Mouse (Mus musculus) embryonic facial prominence, embryonic 12.5 days (tissue): ENCODE measurements around the gene Hsh2d. TPM values are rescaled to one million over a fixed set of nuclear protein-coding genes. Genes with fewer than 3 reads are reported as not detected.

ENCODE experiments used
- ATAC-seq: fragments of 200-750 bp; cut with Nextera tagmentation; 2 replicates; pipeline ENCODE4 v1.8.0; 2017; ENCODE audit not compliant: insufficient number of reproducible peaks, insufficient read depth, low FRiP score, low TSS enrichment
- H3K27ac ChIP-seq: fragments of 300-500 bp; sonication (generic); 2 replicates; pipeline ENCODE4 v1.5.1; 2016; ENCODE audit warnings: mild to moderate bottlenecking
- H3K27me3 ChIP-seq: fragments of 300-500 bp; sonication (generic); 2 replicates; pipeline ENCODE4 v1.6.1; 2016; ENCODE audit warnings: mild to moderate bottlenecking, moderate library complexity
- H3K36me3 ChIP-seq: fragments of 300-500 bp; sonication (generic); 2 replicates; pipeline ENCODE4 v1.6.1; 2016; ENCODE audit warnings: mild to moderate bottlenecking
- H3K4me1 ChIP-seq: fragments of 300-500 bp; sonication (generic); 2 replicates; pipeline ENCODE4 v1.6.1; 2016
- H3K4me2 ChIP-seq: fragments of 300-500 bp; sonication (generic); replicated peaks from 2 replicates; pipeline ENCODE4 v1.6.1; 2016; ENCODE audit warnings: mild to moderate bottlenecking, moderate library complexity
- H3K4me3 ChIP-seq: fragments of 300-500 bp; sonication (generic); 2 replicates; pipeline ENCODE4 v1.5.1; 2016; ENCODE audit warnings: mild to moderate bottlenecking
- H3K9ac ChIP-seq: fragments of 300-500 bp; sonication (generic); 2 replicates; pipeline ENCODE4 v1.6.1; 2016; ENCODE audit warnings: mild to moderate bottlenecking, moderate library complexity
- H3K9me3 ChIP-seq: fragments of 300-500 bp; sonication (generic); 2 replicates; pipeline ENCODE4 v1.6.1; 2016; ENCODE audit warnings: mild to moderate bottlenecking, moderate library complexity
- WGBS: fragments of 180-500 bp; shearing (Covaris S2); methylation state at CpG from one replicate; pipeline ENCODE4 v1.1.7; 2016; 5-methylcytosine and 5-hydroxymethylcytosine counted together
- polyA plus RNA-seq: library from polyadenylated mRNA; unstranded; fragments of >200 nt; fragmentation: Nextera tagmentation; extraction: Ambion mirVana; gene quantifications from 2 replicates; pipeline ENCODE4 v1.2.1, GENCODE M21; 2016

Gene Hsh2d
- polyA plus RNA-seq: not detected in 2 replicates

DNA sequence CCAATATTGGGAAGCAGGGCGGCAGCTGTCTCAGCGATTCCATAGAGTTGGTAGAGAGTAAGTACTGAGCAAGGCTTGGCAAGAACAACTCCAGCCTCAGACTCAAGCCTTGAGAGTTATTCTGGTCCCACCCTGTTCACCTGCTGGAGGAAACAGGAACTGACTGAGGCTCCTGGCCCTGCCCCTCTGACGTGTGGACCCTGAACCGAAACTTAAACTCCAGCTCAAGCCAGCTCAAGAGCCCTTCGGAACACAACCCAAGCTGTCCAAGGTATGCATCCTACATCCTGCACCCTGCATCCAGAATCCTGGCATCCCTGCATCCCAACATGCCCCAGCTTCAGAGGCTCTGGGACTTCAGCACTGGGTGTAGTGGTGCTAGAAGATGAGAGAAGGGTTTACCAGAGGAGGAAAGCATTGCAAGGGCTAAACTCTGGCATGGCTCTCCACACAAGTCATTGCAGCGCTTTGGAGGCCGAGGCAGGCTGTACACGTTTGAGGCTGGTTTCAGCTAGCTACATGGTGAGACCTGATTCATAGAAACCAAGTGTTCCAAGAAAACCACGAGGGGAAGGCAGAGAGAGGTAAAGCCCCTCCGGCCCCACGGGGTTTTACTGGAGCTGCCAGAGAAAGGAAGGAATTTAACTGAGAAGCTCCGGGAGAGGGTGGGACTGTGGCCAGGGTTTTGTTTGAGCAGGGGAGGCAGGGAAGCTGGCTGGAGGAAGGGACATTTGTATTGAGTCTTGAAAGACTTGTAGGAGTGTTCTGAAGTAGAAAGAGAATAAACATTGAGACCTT, at the start of gene Hsh2d:
Gene Hsh2d (plus strand): TSS at position 222 of the 798 bp plus-strand sequence.
- ATAC-seq: no peak
- H3K36me3 ChIP-seq: no peaks in the 10 kb centered on the region
- no peak within 1 kb of the TSS for H3K4me3 ChIP-seq
- 70% methylated on average over 12 of the region's 12 CpGs for WGBS
- H3K9ac ChIP-seq: no peak within 1 kb of the TSS
- no peaks in the 10 kb centered on the region for H3K9me3 ChIP-seq
- no peaks in the 10 kb centered on the region for H3K27me3 ChIP-seq
- H3K4me2 ChIP-seq: no peak within 1 kb of the TSS
- H3K27ac ChIP-seq: no peak within 1 kb of the TSS
- no peaks in the 10 kb centered on the region for H3K4me1 ChIP-seq

GRCm38 (mm10) chr8:72143256-72143824, 46.1 kb upstream of the Hsh2d start:
- WGBS: 92% methylated on average over 13 of the region's 13 CpGs
- H3K36me3 ChIP-seq: peaks cover 96% of the 10 kb centered on the region

DNA sequence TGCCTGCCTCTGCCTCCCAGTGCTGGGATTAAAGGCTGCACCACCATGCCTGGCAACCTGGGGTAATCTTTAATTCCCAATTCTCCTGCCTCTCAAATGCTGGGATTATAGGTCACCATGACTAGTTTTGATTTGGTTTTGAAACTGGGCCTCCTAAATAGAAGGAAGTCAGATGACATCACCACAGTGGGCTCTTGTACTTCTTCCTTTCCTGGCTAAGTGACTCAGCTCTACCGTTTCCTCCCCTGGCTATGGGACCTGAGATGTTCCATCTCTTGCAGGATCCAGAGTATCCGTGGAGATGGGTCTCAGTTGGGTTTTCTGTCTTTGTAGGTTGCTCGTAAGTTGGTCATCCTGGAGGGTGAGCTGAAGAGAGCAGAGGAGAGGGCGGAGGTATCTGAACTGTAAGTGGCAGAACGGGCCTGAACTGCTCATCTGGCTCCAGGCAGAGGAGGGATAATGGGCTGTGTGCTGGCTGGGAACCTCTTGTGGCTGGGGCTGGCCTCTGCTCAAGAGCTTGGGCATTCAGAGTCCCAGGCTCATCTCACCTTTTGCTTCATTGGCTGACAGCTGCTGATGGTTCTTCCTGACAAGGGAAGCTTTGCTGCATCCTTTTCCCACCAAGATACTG, 45.0 kb upstream of the Hsh2d start:
- Histone ChIP-seq H3K27me3 (no peaks in the 10 kb centered on the region), H3K27ac (no peak overlapping the region), H3K36me3 (peaks cover 93% of the 10 kb centered on the region), H3K4me2 (no peak overlapping the region), H3K9ac (no peak overlapping the region), H3K4me3 (no peak overlapping the region), H3K9me3 (no peaks in the 10 kb centered on the region), H3K4me1 (no peaks in the 10 kb centered on the region)
- 89% methylated on average over 5 of the region's 5 CpGs for WGBS
- ATAC-seq: no peak

More at GRCm38 (mm10) chr8:72143256-72143824, 46.1 kb upstream of the Hsh2d start:
- Histone ChIP-seq H3K4me2 (no peak overlapping the region), H3K27me3 (no peaks in the 10 kb centered on the region), H3K4me1 (no peaks in the 10 kb centered on the region), H3K9me3 (no peaks in the 10 kb centered on the region), H3K27ac (no peak overlapping the region), H3K9ac (no peak overlapping the region), H3K4me3 (no peak overlapping the region)
- ATAC-seq: no peak

- WGBS: 88% methylated on average over 3 of the region's 3 CpGs
- Histone ChIP-seq H3K4me2 (no peak overlapping the region), H3K27ac (no peak overlapping the region), H3K36me3 (peaks cover 91% of the 10 kb centered on the region), H3K4me1 (no peaks in the 10 kb centered on the region), H3K27me3 (no peaks in the 10 kb centered on the region), H3K9me3 (no peaks in the 10 kb centered on the region), H3K9ac (no peak overlapping the region), H3K4me3 (no peak overlapping the region)
- ATAC-seq: no peak
These were observed 43.9 kb upstream of the Hsh2d start for GRCm38 (mm10) chr8:72145511-72145910.

GRCm38 (mm10) chr8:72146056-72146455, 43.4 kb upstream of the Hsh2d start:
- peaks cover 90% of the 10 kb centered on the region for H3K36me3 ChIP-seq
- H3K4me1 ChIP-seq: no peaks in the 10 kb centered on the region
- no peaks in the 10 kb centered on the region for H3K27me3 ChIP-seq
- no peak overlapping the region for H3K4me3 ChIP-seq
- H3K9ac ChIP-seq: no peak overlapping the region
- H3K27ac ChIP-seq: no peak overlapping the region
- no peak for ATAC-seq
- WGBS: 94% methylated on average over 1 of the region's 1 CpGs
- no peak overlapping the region for H3K4me2 ChIP-seq
- no peaks in the 10 kb centered on the region for H3K9me3 ChIP-seq

DNA sequence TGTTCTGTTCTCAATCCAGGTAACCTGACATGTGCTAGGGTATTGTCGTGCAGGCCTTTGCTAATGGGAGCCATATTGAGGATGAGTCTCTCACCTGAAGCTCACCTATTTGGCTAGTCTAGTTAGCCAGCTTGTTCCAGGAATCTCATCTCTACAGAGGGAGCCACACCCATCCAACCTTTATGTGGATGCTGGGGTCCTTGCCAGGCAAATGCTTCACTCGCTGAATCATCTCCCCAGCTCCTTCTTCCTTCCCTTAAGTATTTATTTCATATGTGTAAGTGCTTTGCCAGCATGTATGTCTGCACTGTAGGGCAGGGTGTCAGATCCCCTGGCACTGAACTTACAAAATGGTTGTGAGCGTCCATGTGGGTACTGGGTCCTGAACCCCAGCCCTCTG, 42.9 kb upstream of the Hsh2d start:
- no peaks in the 10 kb centered on the region for H3K9me3 ChIP-seq
- no peaks in the 10 kb centered on the region for H3K27me3 ChIP-seq
- 90% methylated on average over 3 of the region's 3 CpGs for WGBS
- no peaks in the 10 kb centered on the region for H3K4me1 ChIP-seq
- no peak for ATAC-seq
- no peak overlapping the region for H3K4me3 ChIP-seq
- H3K4me2 ChIP-seq: no peak overlapping the region
- no peak overlapping the region for H3K9ac ChIP-seq
- H3K36me3 ChIP-seq: peaks cover 90% of the 10 kb centered on the region
- no peak overlapping the region for H3K27ac ChIP-seq

- Histone ChIP-seq H3K36me3 (peaks cover 90% of the 10 kb centered on the region), H3K27me3 (no peaks in the 10 kb centered on the region), H3K27ac (no peak overlapping the region), H3K9me3 (no peaks in the 10 kb centered on the region), H3K4me2 (no peak overlapping the region), H3K9ac (no peak overlapping the region), H3K4me1 (no peaks in the 10 kb centered on the region), H3K4me3 (no peak overlapping the region)
- no peak for ATAC-seq
- 80% methylated on average over 2 of the region's 2 CpGs for WGBS
These were observed 42.2 kb upstream of the Hsh2d start for GRCm38 (mm10) chr8:72147266-72147665.

- no peaks in the 10 kb centered on the region for H3K9me3 ChIP-seq
- H3K9ac ChIP-seq: no peak overlapping the region
- no peak overlapping the region for H3K27ac ChIP-seq
- H3K4me2 ChIP-seq: no peak overlapping the region
- H3K36me3 ChIP-seq: peaks cover 89% of the 10 kb centered on the region
- H3K27me3 ChIP-seq: no peaks in the 10 kb centered on the region
- no peaks in the 10 kb centered on the region for H3K4me1 ChIP-seq
- 73% methylated on average over 1 of the region's 1 CpGs for WGBS
- no peak overlapping the region for H3K4me3 ChIP-seq
- ATAC-seq: no peak
These were observed 40.4 kb upstream of the Hsh2d start for GRCm38 (mm10) chr8:72149056-72149455.

GRCm38 (mm10) chr8:72151418-72152078, 37.9 kb upstream of the Hsh2d start:
- 86% methylated on average over 3 of the region's 3 CpGs for WGBS
- H3K9ac ChIP-seq: no peak overlapping the region
- H3K4me2 ChIP-seq: no peak overlapping the region
- ATAC-seq: no peak
- H3K9me3 ChIP-seq: no peaks in the 10 kb centered on the region
- peaks cover 70% of the 10 kb centered on the region for H3K36me3 ChIP-seq
- H3K4me3 ChIP-seq: no peak overlapping the region
- no peak overlapping the region for H3K27ac ChIP-seq
- no peaks in the 10 kb centered on the region for H3K27me3 ChIP-seq
- H3K4me1 ChIP-seq: no peaks in the 10 kb centered on the region

DNA sequence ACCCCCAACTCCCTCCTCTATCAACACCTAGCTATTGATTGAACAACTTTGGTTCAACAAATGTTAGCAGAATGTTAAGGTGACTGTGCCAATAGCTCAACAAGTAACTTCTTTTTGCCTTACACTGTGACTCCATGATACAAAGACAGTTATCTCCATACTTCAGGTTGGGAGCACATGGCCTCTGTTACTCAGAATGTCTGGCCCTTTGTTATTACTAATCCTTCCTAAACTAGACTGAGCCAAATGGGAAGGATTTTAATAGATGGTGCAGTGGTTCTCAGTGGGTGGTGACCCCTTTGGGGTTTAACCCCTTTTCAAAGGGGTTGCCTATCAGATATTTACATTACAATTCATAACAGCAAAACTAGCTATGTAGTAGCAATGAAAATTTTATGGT, 36.1 kb upstream of the Hsh2d start:
- peaks cover 52% of the 10 kb centered on the region for H3K36me3 ChIP-seq
- ATAC-seq: no peak

DNA sequence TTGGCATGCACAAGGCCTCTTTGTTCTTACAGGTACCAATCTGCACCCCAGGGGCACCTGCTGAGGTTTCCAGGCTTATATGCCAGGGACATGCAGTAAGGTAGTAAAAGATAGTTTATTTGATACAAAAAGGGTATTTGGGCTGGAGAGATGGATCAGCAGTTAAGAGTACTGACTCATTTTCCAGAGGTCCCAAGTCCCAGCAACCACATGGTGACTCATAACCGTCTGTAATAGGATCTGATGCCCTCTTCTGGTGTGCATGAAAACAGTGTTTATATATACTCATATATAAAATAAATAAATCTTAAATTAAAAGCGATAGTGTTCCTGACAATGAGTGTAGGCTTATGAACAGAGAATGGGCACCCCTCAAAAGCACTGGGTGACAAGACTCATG, 31.3 kb upstream of the Hsh2d start:
- Histone ChIP-seq H3K27ac (no peak overlapping the region), H3K4me3 (no peak overlapping the region), H3K27me3 (no peaks in the 10 kb centered on the region), H3K4me1 (peaks cover 15% of the 10 kb centered on the region), H3K9me3 (no peaks in the 10 kb centered on the region), H3K36me3 (peaks cover 12% of the 10 kb centered on the region; the same call in 1 of the 2 replicates), H3K4me2 (no peak overlapping the region), H3K9ac (no peak overlapping the region)
- no peak for ATAC-seq
- WGBS: 84% methylated on average over 2 of the region's 2 CpGs

More for the DNA sequence above, 36.1 kb upstream of the Hsh2d start:
- no peak overlapping the region for H3K27ac ChIP-seq
- no peaks in the 10 kb centered on the region for H3K4me1 ChIP-seq
- H3K9me3 ChIP-seq: no peaks in the 10 kb centered on the region
- no peak overlapping the region for H3K4me2 ChIP-seq
- H3K4me3 ChIP-seq: no peak overlapping the region
- no peaks in the 10 kb centered on the region for H3K27me3 ChIP-seq
- H3K9ac ChIP-seq: no peak overlapping the region
